Mouse (Mus musculus): ENCODE data around the gene AI597479. TPM values are rescaled to one million over a fixed set of nuclear protein-coding genes. Genes with fewer than 3 reads are reported as not detected.

The AI597479 gene
- total RNA-seq, 2 experiments from 2014 or later, result 25.1 to 25.2 TPM

DNA sequence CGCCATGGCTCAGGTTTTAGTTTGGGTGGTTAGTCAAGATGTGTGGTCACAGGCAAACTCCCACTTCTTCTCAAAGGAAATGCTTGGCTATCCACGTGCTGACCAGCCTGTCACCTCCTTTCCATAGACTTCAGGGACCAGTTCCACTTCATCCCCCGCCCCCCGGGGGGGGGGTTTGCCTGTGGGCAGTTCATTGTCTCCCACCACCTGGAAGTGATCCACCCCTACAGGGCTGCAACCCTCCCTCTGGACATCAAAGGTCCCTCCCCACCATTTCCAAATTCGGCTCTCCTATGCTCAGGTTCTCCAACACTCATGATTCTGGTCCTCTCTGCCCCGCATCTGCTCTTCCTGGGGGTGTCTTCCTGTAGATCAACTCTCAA, 64.6 kb downstream of the AI597479 start:
- DNase-seq, result no peak

DNA sequence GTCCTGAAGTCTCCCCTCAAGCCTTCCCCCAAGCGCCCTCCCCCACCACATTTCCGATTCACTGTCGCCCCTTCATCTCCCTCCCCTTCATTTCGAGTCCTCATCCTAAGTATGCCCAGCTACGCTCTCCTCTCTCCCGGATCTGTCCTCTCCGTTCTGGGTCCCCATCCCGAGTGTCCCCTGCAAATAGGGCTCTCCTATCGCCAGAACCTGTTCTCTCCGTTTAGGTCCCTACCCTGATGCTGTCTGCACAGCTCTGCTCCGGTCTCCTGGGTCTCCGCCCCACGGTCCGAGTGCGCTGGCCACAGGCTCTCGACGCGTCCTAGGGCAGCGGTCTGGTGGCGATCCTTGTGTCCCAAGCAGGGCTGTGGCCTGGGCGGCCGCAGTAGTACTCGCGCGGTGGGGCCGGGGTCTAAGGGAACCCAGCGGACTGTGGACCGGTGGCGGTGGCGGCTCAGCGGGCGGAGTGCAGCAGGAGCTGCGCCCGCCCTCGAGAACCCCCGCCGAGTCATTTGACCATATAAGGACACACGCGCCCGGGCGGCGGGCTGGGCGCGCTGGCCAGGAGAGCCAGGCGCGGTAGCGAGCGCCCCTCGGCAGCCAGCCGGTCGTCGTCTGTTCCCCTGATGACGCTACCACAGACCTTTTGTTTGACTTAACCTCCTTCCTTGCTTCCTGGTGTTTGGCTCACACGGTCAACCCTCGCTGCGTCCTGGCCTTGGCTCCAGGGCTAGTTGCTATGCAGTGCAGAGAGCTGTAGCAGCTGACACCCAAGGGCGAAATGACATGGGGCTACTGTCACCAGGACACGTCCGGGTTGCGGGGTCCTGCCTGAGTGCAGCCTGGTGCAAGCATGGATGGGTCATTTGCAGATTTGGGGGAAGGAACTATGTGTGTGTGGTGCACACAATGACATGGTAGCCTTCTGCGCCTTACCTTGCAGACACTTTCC, 65.2 kb downstream of the AI597479 start:
- peak; percentile 59 to 74 for DNase-seq

DNA sequence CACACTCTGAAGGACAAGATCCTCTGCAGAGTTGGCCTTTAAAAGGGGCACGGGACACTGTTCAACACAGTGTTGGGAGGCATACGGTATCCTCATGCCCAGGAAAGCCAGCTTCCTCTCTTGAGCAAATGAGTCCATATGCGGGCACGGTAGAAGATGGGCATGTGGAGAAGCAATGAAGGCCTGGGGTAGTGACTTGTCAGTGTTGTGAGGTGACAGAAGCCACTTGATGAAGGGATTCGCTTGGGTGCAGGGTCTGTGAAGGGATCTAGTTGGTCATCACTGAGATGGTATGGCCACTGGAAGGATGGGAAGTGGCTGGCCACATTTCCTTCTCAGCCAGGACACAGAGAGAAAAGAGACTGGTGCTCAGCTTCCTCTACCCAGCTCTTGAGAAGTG, 66.1 kb downstream of the AI597479 start:
- DNase-seq, result no peak

Other genes starting within 250 kb of the AI597479 start
- 10 to 100 TPM; 45.9 to 48.2 TPM for gene Mrps9, start 247.5 kb upstream of the AI597479 start, total RNA-seq (2021)
- 10 to 100 TPM; 23.0 to 25.6 TPM for gene Gpr45, start 145.8 kb upstream of the AI597479 start, total RNA-seq (2021)
- 10 to 100 TPM; 38.0 to 40.6 TPM for gene Tgfbrap1, start 73 bp upstream of the AI597479 start, total RNA-seq (2021)
- 10 to 100 TPM; 32.0 to 32.6 TPM for gene Fhl2, start 98.3 kb downstream of the AI597479 start, total RNA-seq (2021)